Mouse (Mus musculus) intestine, embryonic 15.5 days (tissue): ENCODE results near the gene Sv2a. TPM values are rescaled to one million over a fixed set of nuclear protein-coding genes. Genes with fewer than 3 reads are reported as not detected.
"Not testable (repeated sequence)": the region's sequence is repeated elsewhere in the genome, so short reads cannot be mapped to it uniquely, and the experiment has no call there.

Experiments used
- ATAC-seq: fragments of 200-750 bp; cut with Nextera tagmentation; 2 replicates; pipeline ENCODE4 v1.8.0; 2017; ENCODE audit warnings: moderate TSS enrichment, moderate library complexity
- H3K27ac ChIP-seq: fragments of 300-500 bp; sonication (generic); 2 replicates; pipeline ENCODE4 v1.5.1; 2015; ENCODE audit warnings: mild to moderate bottlenecking, inconsistent platforms
- H3K27me3 ChIP-seq: fragments of 300-500 bp; sonication (generic); replicated peaks from 2 replicates; pipeline ENCODE4 v1.6.1; 2015; ENCODE audit warnings: inconsistent platforms
- H3K36me3 ChIP-seq: fragments of 300-500 bp; sonication (generic); 2 replicates; pipeline ENCODE4 v1.6.1; 2015; ENCODE audit warnings: inconsistent platforms
- H3K4me1 ChIP-seq: fragments of 300-500 bp; sonication (generic); replicated peaks from 2 replicates; pipeline ENCODE4 v1.6.1; 2015; ENCODE audit warnings: inconsistent platforms
- H3K4me2 ChIP-seq: fragments of 300-500 bp; sonication (generic); replicated peaks from 2 replicates; pipeline ENCODE4 v1.6.1; 2015; ENCODE audit warnings: mild to moderate bottlenecking, inconsistent platforms
- H3K4me3 ChIP-seq: fragments of 300-500 bp; sonication (generic); replicated peaks from 2 replicates; pipeline ENCODE4 v1.5.1; 2015; ENCODE audit warnings: inconsistent platforms
- H3K9ac ChIP-seq: fragments of 300-500 bp; sonication (generic); 2 replicates; pipeline ENCODE4 v1.6.1; 2015; ENCODE audit warnings: inconsistent platforms
- H3K9me3 ChIP-seq: fragments of 300-500 bp; sonication (generic); 2 replicates; pipeline ENCODE4 v1.6.1; 2016; ENCODE audit warnings: inconsistent platforms
- WGBS: fragments of 180-500 bp; shearing (Covaris S2); methylation state at CpG from one replicate; pipeline ENCODE4 v1.1.7; 2015; 5-methylcytosine and 5-hydroxymethylcytosine counted together
- polyA plus RNA-seq: library from polyadenylated mRNA; unstranded; fragments of >200 nt; fragmentation: Nextera tagmentation; extraction: Ambion mirVana; gene quantifications from 2 replicates; pipeline ENCODE4 v1.2.1, GENCODE M21; 2015

Sv2a gene
- polyA plus RNA-seq, 1 experiment from 2014 or later: 7.4 TPM

DNA sequence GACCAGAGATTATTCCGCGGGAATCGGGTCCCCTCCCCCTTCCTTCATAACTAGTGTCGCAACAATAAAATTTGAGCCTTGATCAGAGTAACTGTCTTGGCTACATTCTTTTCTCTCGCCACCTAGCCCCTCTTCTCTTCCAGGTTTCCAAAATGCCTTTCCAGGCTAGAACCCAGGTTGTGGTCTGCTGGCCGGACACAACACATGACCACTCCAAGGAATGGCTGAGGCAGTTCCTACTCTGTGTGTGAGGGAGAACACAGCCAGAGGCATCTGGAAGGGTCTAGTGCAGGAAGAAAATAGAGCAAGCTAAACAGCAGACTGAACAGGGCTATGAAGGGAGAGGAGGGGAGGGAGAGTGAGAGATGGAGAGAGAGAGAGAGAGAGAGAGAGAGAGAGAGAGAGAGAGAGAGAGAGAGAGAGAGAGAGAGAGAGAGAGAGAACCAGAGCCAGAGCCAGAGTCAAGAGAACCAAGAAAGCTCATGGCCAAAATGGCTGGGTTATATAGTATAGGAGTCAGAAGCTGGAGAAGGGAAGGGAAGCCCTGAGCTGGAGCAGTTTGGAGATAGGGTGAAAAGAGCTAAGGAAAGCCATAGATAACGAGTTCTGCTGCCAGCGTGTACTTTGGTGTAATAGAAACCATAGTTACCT is 17.8 kb downstream of the Sv2a start:
- not testable (repeated sequence) for H3K4me1 ChIP-seq, H3K27ac ChIP-seq, H3K4me3 ChIP-seq, H3K36me3 ChIP-seq, H3K27me3 ChIP-seq, H3K9me3 ChIP-seq, H3K9ac ChIP-seq, ATAC-seq
- 26% methylated on average over 7 of the region's 8 CpGs for WGBS
- 0 out of 2 replicates have a peak overlapping the region, but pooled peaks have one; percentile 95 for H3K4me2 ChIP-seq

DNA sequence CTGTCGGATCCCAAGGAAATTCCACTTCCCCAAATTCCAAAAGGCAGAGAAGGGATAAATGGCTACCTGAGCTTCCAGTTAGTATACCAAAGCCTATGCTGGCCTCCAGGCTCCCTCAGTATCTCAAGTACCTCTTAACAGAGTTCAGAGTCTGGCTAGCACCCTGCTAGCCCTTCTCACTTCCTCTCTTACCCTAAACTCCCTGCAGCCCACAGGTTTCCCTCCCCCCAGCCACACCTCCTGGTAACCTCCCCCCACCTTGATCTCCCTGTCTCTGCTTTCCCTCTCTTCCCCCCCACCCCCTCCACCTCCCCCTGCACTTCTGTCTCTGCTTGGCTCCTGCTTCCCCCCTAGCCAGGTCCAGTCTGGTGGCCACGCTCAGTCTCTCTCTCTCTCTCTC is 18.8 kb downstream of the Sv2a start:
- WGBS: 73% methylated on average over 2 of the region's 2 CpGs
- no peak overlapping the region for H3K4me2 ChIP-seq
- ATAC-seq: no peak

GRCm38 (mm10) chr3:96207819-96208218 is 26.9 kb downstream of the Sv2a start:
- no peak overlapping the region for H3K9ac ChIP-seq

More for the DNA sequence above, 18.8 kb downstream of the Sv2a start:
- H3K4me1 ChIP-seq: peaks cover 6% of the 10 kb centered on the region
- no peaks in the 10 kb centered on the region for H3K27me3 ChIP-seq
- no peak overlapping the region for H3K27ac ChIP-seq
- no peak overlapping the region for H3K4me3 ChIP-seq
- no peaks in the 10 kb centered on the region for H3K9me3 ChIP-seq
- H3K9ac ChIP-seq: no peak overlapping the region
- no peaks in the 10 kb centered on the region for H3K36me3 ChIP-seq

DNA sequence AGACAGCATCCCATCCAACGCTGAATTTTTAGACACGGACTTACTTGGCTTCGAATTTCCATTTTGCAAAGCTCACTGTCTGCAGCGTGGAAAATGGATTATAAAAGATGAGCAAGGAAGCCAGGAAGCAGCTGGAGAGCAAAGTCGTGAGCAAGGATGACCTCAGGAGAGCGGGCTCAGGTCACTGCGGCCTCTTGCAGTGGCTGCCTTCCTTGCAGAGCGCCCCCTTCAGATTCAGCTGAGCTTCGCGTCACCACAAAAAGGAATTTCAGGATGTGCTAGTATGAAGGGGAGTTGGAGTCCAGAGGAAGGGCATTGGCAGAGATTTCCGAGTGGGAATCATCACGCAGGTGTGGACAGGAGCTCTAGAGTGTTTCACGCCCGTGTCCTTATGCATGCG is 28.3 kb downstream of the Sv2a start:
- H3K9ac ChIP-seq: no peak overlapping the region
- no peaks in the 10 kb centered on the region for H3K9me3 ChIP-seq
- no peaks in the 10 kb centered on the region for H3K36me3 ChIP-seq
- ATAC-seq: no peak
- no peak overlapping the region for H3K27ac ChIP-seq
- no peak overlapping the region for H3K4me2 ChIP-seq
- 24% methylated on average over 15 of the region's 15 CpGs for WGBS
- no peak overlapping the region for H3K4me3 ChIP-seq
- H3K27me3 ChIP-seq: no peaks in the 10 kb centered on the region
- H3K4me1 ChIP-seq: no peaks in the 10 kb centered on the region

More at GRCm38 (mm10) chr3:96207819-96208218, 26.9 kb downstream of the Sv2a start:
- H3K27ac ChIP-seq: no peak overlapping the region
- no peak overlapping the region for H3K4me2 ChIP-seq
- WGBS: 71% methylated on average over 3 of the region's 3 CpGs
- no peaks in the 10 kb centered on the region for H3K27me3 ChIP-seq
- H3K9me3 ChIP-seq: no peaks in the 10 kb centered on the region
- ATAC-seq: no peak
- no peak overlapping the region for H3K4me3 ChIP-seq
- H3K4me1 ChIP-seq: no peaks in the 10 kb centered on the region
- no peaks in the 10 kb centered on the region for H3K36me3 ChIP-seq

GRCm38 (mm10) chr3:96219191-96219641 is 38.3 kb downstream of the Sv2a start:
- Histone ChIP-seq H3K4me2 (peak overlapping the region; percentile 83), H3K9me3 (no peaks in the 10 kb centered on the region), H3K9ac (peak overlapping the region; percentile 55), H3K27me3 (no peaks in the 10 kb centered on the region), H3K4me3 (peak overlapping the region; percentile 56), H3K27ac (peak overlapping the region; percentile 98), H3K36me3 (no peaks in the 10 kb centered on the region), H3K4me1 (peaks cover 13% of the 10 kb centered on the region; the same call in 1 of the 2 replicates)
- under 1% methylated on average over 12 of the region's 12 CpGs for WGBS
- peak; percentile 11 for ATAC-seq

DNA sequence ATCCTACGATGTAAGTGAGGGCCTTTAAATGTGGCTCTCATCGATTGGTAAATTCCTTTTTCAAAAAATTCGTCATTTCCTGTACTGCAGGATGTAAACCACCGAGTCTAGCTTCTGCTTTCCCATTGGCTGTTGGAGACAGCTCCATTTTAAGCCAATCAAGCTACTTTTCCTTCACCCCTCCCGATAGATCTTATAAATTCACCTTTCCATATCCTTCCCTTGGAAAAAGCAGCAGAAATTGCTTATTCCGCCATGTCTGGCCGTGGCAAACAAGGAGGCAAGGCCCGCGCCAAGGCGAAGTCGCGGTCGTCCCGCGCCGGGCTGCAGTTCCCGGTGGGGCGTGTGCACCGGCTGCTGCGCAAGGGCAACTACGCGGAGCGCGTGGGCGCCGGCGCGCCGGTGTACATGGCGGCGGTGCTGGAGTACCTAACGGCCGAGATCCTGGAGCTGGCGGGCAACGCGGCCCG is 38.7 kb downstream of the Sv2a start, which contains the start of the genes Bola1 and Hist2h2ab:
Gene Bola1 (minus strand): TSS at position 49 of the 470 bp plus-strand sequence.
Gene Hist2h2ab (plus strand): TSS at position 205 of the 470 bp plus-strand sequence.
- H3K27me3 ChIP-seq: no peaks in the 10 kb centered on the region
- H3K4me1 ChIP-seq: peaks cover 13% of the 10 kb centered on the region; the same call in 1 of the 2 replicates
- peak within 1 kb of the TSS; percentile 83 for H3K4me2 ChIP-seq
- under 1% methylated on average over 37 of the region's 37 CpGs for WGBS
- H3K9ac ChIP-seq: peak within 1 kb of the TSS; percentile 73
- no peaks in the 10 kb centered on the region for H3K9me3 ChIP-seq
- ATAC-seq: peak; percentile 86
- peak within 1 kb of the TSS; percentile 98 for H3K27ac ChIP-seq
- no peaks in the 10 kb centered on the region for H3K36me3 ChIP-seq
- peak within 1 kb of the TSS; percentile 56 for H3K4me3 ChIP-seq

DNA sequence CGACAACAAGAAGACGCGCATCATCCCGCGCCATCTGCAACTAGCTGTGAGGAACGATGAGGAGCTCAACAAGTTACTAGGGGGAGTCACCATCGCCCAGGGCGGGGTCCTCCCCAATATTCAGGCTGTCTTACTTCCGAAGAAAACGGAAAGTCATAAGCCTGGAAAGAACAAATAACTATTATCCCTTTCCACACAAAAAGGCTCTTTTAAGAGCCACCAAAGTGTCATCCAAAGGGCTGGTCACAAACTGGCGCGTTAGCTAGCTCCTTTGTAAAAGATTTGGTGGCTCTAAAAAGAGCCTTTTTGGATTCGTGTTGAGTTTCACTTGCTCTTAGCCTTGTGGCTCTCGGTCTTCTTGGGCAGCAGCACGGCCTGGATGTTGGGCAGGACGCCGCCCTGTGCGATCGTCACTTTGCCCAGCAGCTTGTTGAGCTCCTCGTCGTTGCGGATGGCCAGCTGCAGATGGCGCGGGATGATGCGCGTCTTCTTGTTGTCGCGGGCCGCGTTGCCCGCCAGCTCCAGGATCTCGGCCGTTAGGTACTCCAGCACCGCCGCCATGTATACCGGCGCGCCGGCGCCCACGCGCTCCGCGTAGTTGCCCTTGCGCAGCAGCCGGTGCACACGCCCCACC is 39.3 kb downstream of the Sv2a start:
- not testable (repeated sequence) for H3K9me3 ChIP-seq, H3K36me3 ChIP-seq, H3K27me3 ChIP-seq
- peaks cover 13% of the 10 kb centered on the region; the same call in 1 of the 2 replicates for H3K4me1 ChIP-seq
- under 1% methylated on average over 37 of the region's 47 CpGs for WGBS
- peak; percentile 7; the same call in 1 of the 2 replicates for ATAC-seq
- H3K4me2 ChIP-seq: peak overlapping the region; percentile 83
- peak overlapping the region; percentile 73 for H3K9ac ChIP-seq
- H3K4me3 ChIP-seq: peak overlapping the region; percentile 56
- H3K27ac ChIP-seq: peak overlapping the region; percentile 98

DNA sequence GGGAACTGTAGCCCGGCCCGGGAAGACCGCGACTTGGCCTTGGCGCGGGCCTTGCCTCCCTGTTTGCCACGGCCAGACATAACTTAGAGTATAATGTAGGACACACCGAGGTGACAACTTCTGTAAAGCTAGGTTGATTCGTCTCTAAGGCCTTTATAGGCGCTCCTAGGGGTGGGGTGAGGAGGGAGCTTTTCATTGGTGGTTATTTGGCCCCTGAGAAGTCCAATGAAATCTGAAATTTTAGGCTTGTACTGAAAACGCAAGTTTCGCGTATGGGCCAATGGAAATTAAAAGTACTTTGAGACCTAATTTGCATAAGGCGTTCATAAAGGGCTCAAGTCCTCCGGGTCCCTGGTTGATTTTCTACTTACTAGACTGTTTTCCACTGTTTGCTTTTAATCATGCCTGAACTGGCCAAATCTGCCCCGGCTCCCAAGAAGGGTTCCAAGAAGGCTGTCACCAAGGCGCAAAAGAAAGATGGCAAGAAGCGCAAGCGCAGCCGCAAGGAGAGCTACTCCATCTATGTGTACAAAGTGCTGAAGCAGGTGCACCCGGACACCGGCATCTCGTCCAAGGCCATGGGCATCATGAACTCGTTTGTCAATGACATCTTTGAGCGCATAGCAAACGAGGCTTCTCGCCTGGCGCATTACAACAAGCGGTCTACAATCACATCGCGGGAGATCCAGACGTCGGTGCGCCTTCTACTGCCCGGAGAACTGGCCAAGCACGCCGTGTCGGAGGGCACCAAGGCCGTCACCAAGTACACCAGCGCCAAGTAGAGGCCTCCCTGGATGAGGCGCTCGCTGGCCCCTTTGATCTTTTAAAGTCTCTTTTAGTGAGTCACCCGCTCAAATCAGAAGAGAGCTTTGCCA is 40.1 kb downstream of the Sv2a start, which contains the start of the genes Hist2h2ac and Hist2h2be:
Gene Hist2h2ac (minus strand): TSS at position 116 of the 875 bp plus-strand sequence.
Gene Hist2h2be (plus strand): TSS at position 355 of the 875 bp plus-strand sequence.
- H3K27me3 ChIP-seq: no peaks in the 10 kb centered on the region

GRCm38 (mm10) chr3:96221640-96222038 is 40.7 kb downstream of the Sv2a start:
- Histone ChIP-seq H3K4me3 (peak overlapping the region; percentile 56), H3K4me2 (peak overlapping the region; percentile 83), H3K36me3 (no peaks in the 10 kb centered on the region), H3K9me3 (no peaks in the 10 kb centered on the region), H3K27me3 (no peaks in the 10 kb centered on the region), H3K4me1 (peaks cover 11% of the 10 kb centered on the region; the same call in 1 of the 2 replicates), H3K27ac (peak overlapping the region; percentile 98), H3K9ac (peak overlapping the region; percentile 44)
- whole genome bisulfite sequencing: 24% methylated on average over 9 of the region's 9 CpGs
- ATAC-seq: no peak

More for the DNA sequence above, 40.1 kb downstream of the Sv2a start, which contains the start of the genes Hist2h2ac and Hist2h2be:
- WGBS: under 1% methylated on average over 43 of the region's 43 CpGs
- H3K4me3 ChIP-seq: peak within 1 kb of the TSS; percentile 56
- H3K4me1 ChIP-seq: peaks cover 11% of the 10 kb centered on the region; the same call in 1 of the 2 replicates
- H3K4me2 ChIP-seq: peak within 1 kb of the TSS; percentile 83
- no peaks in the 10 kb centered on the region for H3K36me3 ChIP-seq
- H3K9ac ChIP-seq: peak within 1 kb of the TSS; percentile 73
- peak; percentile 94 for ATAC-seq
- H3K9me3 ChIP-seq: no peaks in the 10 kb centered on the region
- H3K27ac ChIP-seq: peak within 1 kb of the TSS; percentile 98

DNA sequence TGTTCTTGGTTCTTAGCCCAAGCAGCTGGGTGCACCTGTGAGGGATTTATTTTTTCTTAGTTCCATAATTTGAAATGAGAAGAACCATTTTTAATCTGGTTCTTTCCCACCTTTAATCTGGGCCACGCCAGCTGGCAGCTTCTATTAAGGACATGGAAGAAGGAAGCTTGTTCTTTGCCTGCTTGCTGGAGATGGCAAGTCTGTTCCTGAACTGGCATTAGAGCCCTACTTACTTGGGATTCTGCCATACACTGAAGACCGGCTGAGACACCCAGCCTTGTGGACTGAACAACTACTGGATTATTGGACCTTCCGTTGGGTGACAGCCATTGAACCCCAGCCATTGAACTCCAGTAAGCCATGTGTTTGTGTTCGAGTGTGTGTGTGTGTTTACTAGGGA is 41.8 kb downstream of the Sv2a start:
- Histone ChIP-seq H3K9ac (no peak overlapping the region; the same call in 1 of the 2 replicates), H3K4me2 (peak overlapping the region; percentile 83; the same call in 1 of the 2 replicates), H3K27ac (no peak overlapping the region), H3K4me1 (peaks cover 11% of the 10 kb centered on the region; the same call in 1 of the 2 replicates), H3K27me3 (no peaks in the 10 kb centered on the region), H3K4me3 (no peak overlapping the region), H3K9me3 (no peaks in the 10 kb centered on the region), H3K36me3 (no peaks in the 10 kb centered on the region)
- no peak for ATAC-seq
- 88% methylated on average over 4 of the region's 4 CpGs for WGBS

GRCm38 (mm10) chr3:96225421-96225820 is 44.5 kb downstream of the Sv2a start:
- H3K36me3 ChIP-seq: no peaks in the 10 kb centered on the region
- 49% methylated on average over 2 of the region's 2 CpGs for WGBS
- no peak overlapping the region for H3K9ac ChIP-seq
- ATAC-seq: no peak
- no peak overlapping the region for H3K4me3 ChIP-seq
- no peak overlapping the region for H3K4me2 ChIP-seq
- H3K27ac ChIP-seq: no peak overlapping the region
- H3K27me3 ChIP-seq: no peaks in the 10 kb centered on the region
- no peaks in the 10 kb centered on the region for H3K9me3 ChIP-seq
- H3K4me1 ChIP-seq: peaks cover 11% of the 10 kb centered on the region; the same call in 1 of the 2 replicates
